Mouse (Mus musculus) layer of hippocampus, adult 11-12 months (tissue): ENCODE measurements at regions not wholly inside any gene's neighbourhood (a gene's known extent, or its start where the extent isn't known, plus 50 kb on each side); places are given as distances from the start of the nearest gene placed in this dataset.

Source experiments
- DNase-seq: peaks from one replicate; pipeline ENCODE4 v3.0.0; 2022; ENCODE audit warnings: low spot score

GRCm38 (mm10) chr5:4697346-4698095 lies 60.3 kb downstream of the Fzd1 start:
- no peak for DNase-seq

GRCm38 (mm10) chr5:4696701-4697100 lies 61.1 kb downstream of the Fzd1 start:
- DNase-seq: no peak

GRCm38 (mm10) chr5:4689130-4689529 lies 68.7 kb downstream of the Fzd1 start:
- no peak for DNase-seq

- no peak for DNase-seq
Observed at GRCm38 (mm10) chr5:4675316-4675715, 82.5 kb downstream of the Fzd1 start.

GRCm38 (mm10) chr5:4666381-4666780 lies 91.5 kb downstream of the Fzd1 start:
- DNase-seq: no peak

GRCm38 (mm10) chr5:4665978-4666377 lies 91.9 kb downstream of the Fzd1 start:
- DNase-seq: no peak

- DNase-seq: no peak
Observed at GRCm38 (mm10) chr5:4664918-4665317, 92.9 kb downstream of the Fzd1 start.

- no peak for DNase-seq
Observed at GRCm38 (mm10) chr5:4664488-4664887, 93.3 kb downstream of the Fzd1 start.

- DNase-seq: no peak
Observed at GRCm38 (mm10) chr5:4662198-4662585, 95.6 kb downstream of the Fzd1 start.

- no peak for DNase-seq
Observed at GRCm38 (mm10) chr5:4661420-4662197, 96.2 kb downstream of the Fzd1 start.

- DNase-seq: no peak
Observed at GRCm38 (mm10) chr5:4657982-4658381, 99.9 kb downstream of the Fzd1 start.

GRCm38 (mm10) chr5:4654186-4654585 lies 103.6 kb downstream of the Fzd1 start:
- DNase-seq: no peak

GRCm38 (mm10) chr5:4651167-4651955 lies 106.5 kb downstream of the Fzd1 start:
- DNase-seq: no peak

GRCm38 (mm10) chr5:4650709-4651108 lies 107.1 kb downstream of the Fzd1 start:
- DNase-seq: no peak

- DNase-seq: no peak
Observed at GRCm38 (mm10) chr5:4649858-4650556, 107.8 kb downstream of the Fzd1 start.

GRCm38 (mm10) chr5:4641041-4641440 lies 116.8 kb downstream of the Fzd1 start:
- no peak for DNase-seq

- DNase-seq: no peak
Observed at GRCm38 (mm10) chr5:4633763-4634162, 124.1 kb downstream of the Fzd1 start.

GRCm38 (mm10) chr5:4625206-4625605 lies 132.6 kb downstream of the Fzd1 start:
- DNase-seq: no peak

- no peak for DNase-seq
Observed at GRCm38 (mm10) chr5:4623625-4624024, 134.2 kb downstream of the Fzd1 start.

- DNase-seq: no peak
Observed at GRCm38 (mm10) chr5:4620513-4621210, 137.2 kb downstream of the Fzd1 start.

- no peak for DNase-seq
Observed at GRCm38 (mm10) chr5:4615233-4615632, 142.6 kb downstream of the Fzd1 start.
